Mouse (Mus musculus) limb, embryonic 12.5 days (tissue): ENCODE data around the gene Dlx6. TPM values are rescaled to one million over a fixed set of nuclear protein-coding genes. Genes with fewer than 3 reads are reported as not detected.
A peak's percentile ranks its signal among the peaks of the same experiment; 100 is the strongest.

Experiments used
- ATAC-seq: fragments of 200-750 bp; cut with Nextera tagmentation; 2 replicates; pipeline ENCODE4 v1.8.0; 2017; ENCODE audit warnings: low read depth, moderate TSS enrichment; ENCODE audit not compliant: insufficient number of reproducible peaks, insufficient read depth, low FRiP score, low TSS enrichment
- H3K27ac ChIP-seq: fragments of 300-500 bp; sonication (generic); 2 replicates; pipeline ENCODE4 v1.5.1; 2016; ENCODE audit warnings: mild to moderate bottlenecking, moderate library complexity
- H3K27me3 ChIP-seq: fragments of 300-500 bp; sonication (generic); 2 replicates; pipeline ENCODE4 v1.6.1; 2016; ENCODE audit warnings: mild to moderate bottlenecking, moderate library complexity
- H3K36me3 ChIP-seq: fragments of 300-500 bp; sonication (generic); 2 replicates; pipeline ENCODE4 v1.6.1; 2016; ENCODE audit warnings: mild to moderate bottlenecking, moderate library complexity
- H3K4me1 ChIP-seq: fragments of 300-500 bp; sonication (generic); replicated peaks from 2 replicates; pipeline ENCODE4 v1.6.1; 2016
- H3K4me2 ChIP-seq: fragments of 300-500 bp; sonication (generic); 2 replicates; pipeline ENCODE4 v1.6.1; 2016; ENCODE audit warnings: mild to moderate bottlenecking, moderate library complexity
- H3K4me3 ChIP-seq: fragments of 300-500 bp; sonication (generic); replicated peaks from 2 replicates; pipeline ENCODE4 v1.5.1; 2016; ENCODE audit warnings: mild to moderate bottlenecking
- H3K9ac ChIP-seq: fragments of 300-500 bp; sonication (generic); replicated peaks from 2 replicates; pipeline ENCODE4 v1.6.1; 2016; ENCODE audit warnings: mild to moderate bottlenecking, moderate library complexity
- H3K9me3 ChIP-seq: fragments of 300-500 bp; sonication (generic); 2 replicates; pipeline ENCODE4 v1.6.1; 2016; ENCODE audit warnings: mild to moderate bottlenecking, moderate library complexity
- WGBS: fragments of 180-500 bp; shearing (Covaris S2); methylation state at CpG from one replicate; pipeline ENCODE4 v1.1.7; 2016; 5-methylcytosine and 5-hydroxymethylcytosine counted together
- polyA plus RNA-seq: library from polyadenylated mRNA; unstranded; fragments of >200 nt; fragmentation: Nextera tagmentation; extraction: Ambion mirVana; gene quantifications from 2 replicates; pipeline ENCODE4 v1.2.1, GENCODE M21; 2016

Dlx6 gene
- polyA plus RNA-seq, 1 experiment from 2014 or later: 2.5 TPM

DNA sequence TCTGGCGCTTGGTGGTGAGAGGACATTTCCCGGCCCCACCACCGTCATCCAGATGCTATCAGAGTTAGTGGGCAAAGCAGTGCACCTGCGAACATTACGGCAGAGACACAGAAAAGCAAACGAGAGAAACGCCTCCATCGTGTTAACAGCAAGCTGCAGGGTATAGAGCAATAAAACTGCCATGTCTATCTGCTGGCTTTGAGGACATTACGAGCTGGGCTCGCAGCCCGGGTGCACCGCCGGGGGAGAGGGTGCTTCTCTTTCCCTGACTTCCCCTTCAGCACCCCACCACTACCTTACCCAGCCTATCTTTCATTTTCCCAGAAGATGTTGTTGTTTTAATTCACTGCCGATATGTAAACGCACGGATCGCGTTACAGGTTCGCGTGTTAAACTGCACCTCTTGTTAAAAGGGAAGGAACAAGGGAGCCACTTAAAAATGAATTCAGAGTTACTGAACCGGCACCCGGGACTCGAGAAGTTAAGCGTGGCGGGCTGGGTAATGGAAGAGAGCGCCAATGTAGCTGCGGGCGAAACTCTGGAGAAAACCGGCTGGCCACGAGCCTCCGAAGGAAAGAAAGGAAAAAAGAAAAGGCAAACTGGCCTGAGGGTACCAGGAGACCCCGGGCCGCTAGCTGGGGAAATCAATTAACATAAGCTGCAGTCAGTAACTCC, 2.6 kb upstream of the Dlx6 start:
- Histone ChIP-seq H3K27me3 (peaks cover 91% of the 10 kb centered on the region), H3K4me1 (peaks cover 37% of the 10 kb centered on the region), H3K9me3 (no peaks in the 10 kb centered on the region), H3K36me3 (no peaks in the 10 kb centered on the region), H3K9ac (no peak overlapping the region), H3K4me3 (peak overlapping the region; percentile 23), H3K4me2 (peak overlapping the region; percentile 48), H3K27ac (no peak overlapping the region)
- under 1% methylated on average over 33 of the region's 33 CpGs for WGBS
- ATAC-seq: no peak

DNA sequence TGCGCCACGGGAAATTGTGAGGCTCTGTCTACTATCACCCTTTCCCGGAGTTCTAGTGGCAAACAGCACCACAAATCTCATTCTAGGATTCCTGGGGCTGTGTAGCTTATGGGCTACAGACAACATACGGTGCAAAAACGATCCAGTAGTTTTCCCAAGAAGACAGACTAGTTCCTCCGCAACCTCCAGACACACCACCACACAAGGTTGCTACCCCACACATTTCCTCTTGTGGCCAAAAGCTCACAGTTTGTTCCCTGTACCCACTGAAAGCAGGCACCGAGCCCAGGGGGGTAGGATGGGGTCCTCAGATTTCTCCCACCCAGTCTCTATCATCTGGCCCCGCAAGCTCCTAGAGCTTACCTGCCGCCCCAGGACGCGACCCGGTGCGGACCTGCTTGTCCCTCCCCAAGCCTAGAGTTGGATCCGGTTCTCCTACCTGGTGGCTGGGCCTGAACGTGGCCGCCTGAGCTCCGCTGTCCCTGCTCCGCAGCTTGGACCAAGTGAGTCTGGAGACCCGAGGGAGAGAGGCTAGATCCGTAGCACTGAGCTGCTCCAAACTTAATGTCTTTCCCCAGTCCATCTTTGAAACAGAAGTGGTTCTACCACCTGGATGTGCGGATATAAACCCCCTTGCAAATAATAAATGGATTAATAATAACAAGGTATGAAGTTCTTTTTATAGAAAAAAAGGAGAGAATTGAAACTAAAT, 1.9 kb upstream of the Dlx6 start:
- H3K4me2 ChIP-seq: peak overlapping the region; percentile 48
- WGBS: 2% methylated on average over 21 of the region's 21 CpGs
- peaks cover 30% of the 10 kb centered on the region for H3K4me1 ChIP-seq
- H3K27me3 ChIP-seq: peaks cover 91% of the 10 kb centered on the region
- no peaks in the 10 kb centered on the region for H3K36me3 ChIP-seq
- no peak overlapping the region for H3K27ac ChIP-seq
- ATAC-seq: no peak
- no peak overlapping the region for H3K9ac ChIP-seq
- no peaks in the 10 kb centered on the region for H3K9me3 ChIP-seq
- peak overlapping the region; percentile 23 for H3K4me3 ChIP-seq

GRCm38 (mm10) chr6:6861798-6862428, 1.2 kb upstream of the Dlx6 start:
- H3K4me2 ChIP-seq: peak overlapping the region; percentile 88
- 2% methylated on average over 11 of the region's 11 CpGs for WGBS
- H3K27ac ChIP-seq: no peak overlapping the region
- ATAC-seq: no peak
- no peaks in the 10 kb centered on the region for H3K9me3 ChIP-seq
- peaks cover 90% of the 10 kb centered on the region for H3K27me3 ChIP-seq
- peak overlapping the region; percentile 55 for H3K4me3 ChIP-seq
- H3K4me1 ChIP-seq: peaks cover 28% of the 10 kb centered on the region
- no peaks in the 10 kb centered on the region for H3K36me3 ChIP-seq
- no peak overlapping the region for H3K9ac ChIP-seq

GRCm38 (mm10) chr6:6862611-6863010, 523 bp upstream of the Dlx6 start:
- Histone ChIP-seq H3K27ac (no peak overlapping the region), H3K27me3 (peaks cover 92% of the 10 kb centered on the region), H3K36me3 (no peaks in the 10 kb centered on the region), H3K4me1 (peaks cover 28% of the 10 kb centered on the region), H3K4me2 (peak overlapping the region; percentile 88), H3K4me3 (peak overlapping the region; percentile 55), H3K9ac (peak overlapping the region; percentile 34; the same call in 1 of the 2 replicates), H3K9me3 (no peaks in the 10 kb centered on the region)
- WGBS: under 1% methylated on average over 23 of the region's 23 CpGs
- peak; percentile 84 for ATAC-seq

DNA sequence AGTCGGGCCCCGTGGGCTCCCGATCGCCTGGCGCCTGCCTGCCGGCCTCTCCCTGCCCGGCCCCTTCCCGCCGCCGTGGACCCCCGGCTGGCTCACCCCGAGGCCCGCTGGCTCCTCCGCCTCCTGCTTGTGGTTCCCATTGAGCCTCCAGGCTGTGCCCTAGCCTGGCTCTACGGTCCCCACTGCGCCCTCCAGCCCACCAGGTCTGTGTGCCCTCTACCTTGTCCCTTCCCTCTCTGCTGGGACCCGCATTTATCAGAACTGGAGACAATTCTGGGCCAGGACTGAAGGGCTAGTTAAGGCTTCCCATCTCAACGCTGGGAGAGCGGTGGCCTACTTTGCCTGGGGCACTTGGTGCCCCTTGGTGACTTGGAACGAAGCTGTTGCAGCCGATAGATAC, 821 bp downstream of the Dlx6 start:
- Histone ChIP-seq H3K4me2 (peak overlapping the region; percentile 88), H3K36me3 (no peaks in the 10 kb centered on the region), H3K4me1 (peaks cover 28% of the 10 kb centered on the region), H3K4me3 (peak overlapping the region; percentile 55), H3K27ac (0 out of 2 replicates have a peak overlapping the region, but pooled peaks have one; percentile 47), H3K9ac (peak overlapping the region; percentile 69), H3K27me3 (peaks cover 87% of the 10 kb centered on the region), H3K9me3 (no peaks in the 10 kb centered on the region)
- ATAC-seq: no peak; the same call in 1 of the 2 replicates
- WGBS: 2% methylated on average over 21 of the region's 21 CpGs

GRCm38 (mm10) chr6:6864441-6865440, 1.6 kb downstream of the Dlx6 start:
- 1% methylated on average over 36 of the region's 36 CpGs for WGBS
- H3K9ac ChIP-seq: peak overlapping the region; percentile 69
- H3K9me3 ChIP-seq: no peaks in the 10 kb centered on the region
- peaks cover 84% of the 10 kb centered on the region for H3K27me3 ChIP-seq
- no peaks in the 10 kb centered on the region for H3K36me3 ChIP-seq
- no peak for ATAC-seq
- peak overlapping the region; percentile 88 for H3K4me2 ChIP-seq
- H3K4me3 ChIP-seq: peak overlapping the region; percentile 55
- H3K27ac ChIP-seq: no peak overlapping the region
- peaks cover 25% of the 10 kb centered on the region for H3K4me1 ChIP-seq

DNA sequence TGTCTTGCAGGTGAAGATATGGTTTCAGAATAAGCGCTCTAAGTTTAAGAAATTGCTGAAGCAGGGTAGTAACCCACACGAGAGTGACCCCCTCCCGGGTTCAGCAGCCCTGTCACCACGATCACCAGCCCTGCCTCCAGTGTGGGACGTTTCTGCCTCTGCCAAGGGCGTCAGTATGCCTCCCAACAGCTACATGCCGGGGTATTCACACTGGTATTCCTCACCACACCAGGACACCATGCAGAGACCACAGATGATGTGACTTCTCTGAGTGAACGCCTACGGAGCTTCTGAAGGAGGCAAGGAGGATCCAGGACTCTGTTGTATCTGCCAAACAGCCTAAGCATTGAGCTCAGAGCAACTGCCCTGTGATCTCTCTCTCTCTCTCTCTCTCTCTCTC, 3.9 kb downstream of the Dlx6 start:
- Histone ChIP-seq H3K27ac (no peak overlapping the region), H3K27me3 (peaks cover 87% of the 10 kb centered on the region), H3K36me3 (no peaks in the 10 kb centered on the region), H3K9me3 (no peaks in the 10 kb centered on the region), H3K4me3 (no peak overlapping the region), H3K9ac (no peak overlapping the region), H3K4me2 (no peak overlapping the region), H3K4me1 (peaks cover 8% of the 10 kb centered on the region)
- ATAC-seq: no peak
- WGBS: 9% methylated on average over 9 of the region's 9 CpGs

- ATAC-seq: no peak
- WGBS: 6% methylated on average over 13 of the region's 13 CpGs
- H3K27me3 ChIP-seq: peaks cover 88% of the 10 kb centered on the region
- H3K36me3 ChIP-seq: no peaks in the 10 kb centered on the region
- H3K27ac ChIP-seq: no peak overlapping the region
- H3K4me1 ChIP-seq: peaks cover 4% of the 10 kb centered on the region
- no peak overlapping the region for H3K4me3 ChIP-seq
- no peaks in the 10 kb centered on the region for H3K9me3 ChIP-seq
- no peak overlapping the region for H3K4me2 ChIP-seq
- no peak overlapping the region for H3K9ac ChIP-seq
These were observed 6.0 kb downstream of the Dlx6 start for GRCm38 (mm10) chr6:6869041-6869685.

GRCm38 (mm10) chr6:6869961-6870800, 7.0 kb downstream of the Dlx6 start:
- no peak overlapping the region for H3K27ac ChIP-seq
- no peak for ATAC-seq
- peaks cover 88% of the 10 kb centered on the region for H3K27me3 ChIP-seq
- H3K9ac ChIP-seq: no peak overlapping the region
- H3K36me3 ChIP-seq: no peaks in the 10 kb centered on the region
- no peaks in the 10 kb centered on the region for H3K9me3 ChIP-seq
- 1% methylated on average over 10 of the region's 11 CpGs for WGBS
- peaks cover 14% of the 10 kb centered on the region for H3K4me1 ChIP-seq
- no peak overlapping the region for H3K4me2 ChIP-seq
- no peak overlapping the region for H3K4me3 ChIP-seq
